Mouse (Mus musculus) ES-E14 (cell line): ENCODE results near the gene Scarf1.

Source experiments
- CHD2 ChIP-seq: IDR thresholded peaks from 2 replicates; pipeline ENCODE4 v1.6.1; 2014; ENCODE audit warnings: mild to moderate bottlenecking, low read depth, low read length, inconsistent platforms
- HCFC1 ChIP-seq: IDR thresholded peaks from 2 replicates; pipeline ENCODE4 v1.6.1; 2012; ENCODE audit warnings: low read length, inconsistent platforms, borderline replicate concordance; ENCODE audit not compliant: insufficient read depth
- MAFK ChIP-seq: IDR thresholded peaks from 2 replicates; pipeline ENCODE4 v1.6.1; 2014; ENCODE audit warnings: mild to moderate bottlenecking, low read depth, low read length, inconsistent platforms; ENCODE audit not compliant: insufficient read depth
- ZC3H11A ChIP-seq: IDR thresholded peaks from 2 replicates; pipeline ENCODE4 v1.6.1; 2012; ENCODE audit warnings: low read depth, mild to moderate bottlenecking, inconsistent platforms, low read length, borderline replicate concordance
- ZNF384 ChIP-seq: IDR thresholded peaks from 2 replicates; pipeline ENCODE4 v1.6.1; 2012; ENCODE audit warnings: low read depth, low read length, inconsistent platforms

DNA sequence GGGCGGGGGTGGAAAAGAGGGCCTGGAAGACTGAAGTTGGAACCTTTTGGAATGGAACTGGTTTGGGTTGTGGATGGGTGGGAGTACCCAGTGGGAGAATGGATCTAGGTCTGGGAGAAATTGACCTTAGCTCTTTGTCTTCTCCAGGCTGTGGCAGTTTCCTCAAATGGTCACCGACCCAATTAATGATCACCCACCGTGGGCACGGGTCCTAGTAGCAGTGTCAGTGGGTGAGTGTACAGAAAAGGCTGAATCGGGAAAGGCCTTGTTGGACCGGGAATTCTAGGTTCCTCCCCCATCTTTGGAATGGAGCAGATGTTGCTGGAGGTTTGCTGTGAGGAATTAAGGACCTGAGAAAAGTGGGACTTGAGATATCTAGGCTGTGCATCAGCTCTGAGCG is 44.9 kb upstream of the Scarf1 start:
- TF ChIP-seq MAFK (no peak), ZNF384 (no peak), CHD2 (no peak), HCFC1 (no peak), ZC3H11A (no peak)
